Mouse (Mus musculus) spleen, adult 2 months (tissue): Measurements from ENCODE around the gene Lpar3.

ENCODE experiments used
- CTCF ChIP-seq: fragments of 200-500 bp; IDR thresholded peaks from 2 replicates; pipeline ENCODE4 v1.5.1; 2011; ENCODE audit warnings: mild to moderate bottlenecking, inconsistent platforms; ENCODE audit not compliant: insufficient read depth, insufficient read length, insufficient replicate concordance; ENCODE audit errors: extremely low read depth
- POLR2A ChIP-seq: fragments of 200-500 bp; IDR thresholded peaks from 2 replicates; pipeline ENCODE4 v1.6.1; 2011; ENCODE audit warnings: low read depth, low read length, inconsistent platforms

- TF ChIP-seq POLR2A (no peak), CTCF (no peak)
Observed at GRCm38 (mm10) chr3:146216561-146216960, 4.2 kb upstream of the Lpar3 start.
